ENCODE assay signal across 8 mouse cellular contexts in genomic region chr7:5053456-5054179, GRCm38 (mm10). TPM values are rescaled to one million over a fixed set of nuclear protein-coding genes. Genes with fewer than 3 reads are reported as not detected.
DNase-seq lines count a peak whose midpoint lies in the region; ATAC-seq lines count a peak whose summit lies in the region.
"Had no signal": no experiment of that assay in that cellular context is flagged by ENCODE, and none has a peak within 500 bp of the region (broad histone marks: within the 10 kb centered on the region; RNA-seq: fewer than 3 reads in every experiment).

No protein-coding gene starts in this region.

- H3K27ac ChIP-seq in forebrain, embryonic 16.5 days (ENCODE audit: low read length): no peak overlapping the region
- no peak overlapping the region for H3K27ac ChIP-seq in midbrain, embryonic 10.5 days (replicated peaks)

- H3K9ac ChIP-seq in forebrain, embryonic 16.5 days (replicated peaks; ENCODE audit: low read depth, low read length): peak overlapping the region; percentile 80

- ATAC-seq in forebrain, embryonic 16.5 days: no peak

- H3K4me1 ChIP-seq in forebrain, embryonic 16.5 days (replicated peaks; ENCODE audit: control insufficient read depth, insufficient read depth, low read length): peaks cover 52% of the 10 kb centered on the region
- H3K4me1 ChIP-seq in midbrain, embryonic 10.5 days: peaks cover 56% of the 10 kb centered on the region

- no peaks in the 10 kb centered on the region for H3K36me3 ChIP-seq in forebrain, embryonic 16.5 days (ENCODE audit: control insufficient read depth, insufficient read depth)
- H3K36me3 ChIP-seq in midbrain, embryonic 10.5 days: no peaks in the 10 kb centered on the region

- H3K9me3 ChIP-seq in forebrain, embryonic 16.5 days (ENCODE audit: control insufficient read depth, low read length): no peaks in the 10 kb centered on the region
- no peaks in the 10 kb centered on the region for H3K9me3 ChIP-seq in midbrain, embryonic 10.5 days (replicated peaks)

- H3K4me2 ChIP-seq in forebrain, embryonic 16.5 days (ENCODE audit: low read length): peak overlapping the region; percentile 94

- WGBS in forebrain, embryonic 16.5 days: 11% methylated on average over 32 of the region's 32 CpGs
- 8% methylated on average over 32 of the region's 32 CpGs for WGBS in midbrain, embryonic 10.5 days

- DNase-seq in layer of hippocampus, postnatal 25 days (ENCODE audit: extremely low spot score in 1 of 2, low spot score in 1 of 2): peak; percentile 56
- no peak for DNase-seq in layer of hippocampus, adult 11-12 months (ENCODE audit: low spot score)
- DNase-seq in cerebellum, postnatal 25 days: peak; percentile 58 to 60
- DNase-seq in midbrain, embryonic 10.5 days (ENCODE audit: low spot score): peak; percentile 45
- no peak for DNase-seq in natural killer cell, adult 2 months (ENCODE audit: low spot score in 2 of 2)
- DNase-seq in T-cell, adult 2 months (ENCODE audit: low spot score): no peak

- H3K27me3 ChIP-seq in forebrain, embryonic 16.5 days (replicated peaks; ENCODE audit: control insufficient read depth, insufficient read depth, low read length): peaks cover 48% of the 10 kb centered on the region
- peaks cover 80% of the 10 kb centered on the region for H3K27me3 ChIP-seq in midbrain, embryonic 10.5 days (ENCODE audit: low read depth, poor library complexity, severe bottlenecking)

- peak overlapping the region; percentile 67 for H3K4me3 ChIP-seq in forebrain, embryonic 16.5 days (replicated peaks; ENCODE audit: low read length)
- peak overlapping the region; percentile 88 for H3K4me3 ChIP-seq in midbrain, embryonic 10.5 days
- H3K4me3 ChIP-seq: myocyte had no signal

RNA-seq across cellular contexts. Expression of gene Zfp580, which starts 2.3 kb away (rescaled TPM):
- total RNA-seq in layer of hippocampus, postnatal 25 days (2021): 10 to 100 TPM; 43.1 to 44.0 TPM
- polyA plus RNA-seq in forebrain, embryonic 16.5 days (2015; fragmentation: Nextera tagmentation; extraction: Ambion mirVana): 52.7 and 62.4 TPM in 2 replicates
- polyA plus RNA-seq in midbrain, embryonic 10.5 days (2016; fragmentation: Nextera tagmentation; extraction: Ambion mirVana): 41.2 and 51.2 TPM in 2 replicates

RNA-seq across cellular contexts. Expression of gene U2af2, which starts 8.3 kb away (rescaled TPM):
- total RNA-seq in layer of hippocampus, postnatal 25 days (2021): 100 to 1,000 TPM; 170 to 180 TPM
- polyA plus RNA-seq in forebrain, embryonic 16.5 days (2015; fragmentation: Nextera tagmentation; extraction: Ambion mirVana): 125 and 128 TPM in 2 replicates
- 176 and 180 TPM in 2 replicates for polyA plus RNA-seq in midbrain, embryonic 10.5 days (2016; fragmentation: Nextera tagmentation; extraction: Ambion mirVana)

RNA-seq across cellular contexts. Expression of gene Zfp784, which starts 15.4 kb away (rescaled TPM):
- total RNA-seq in layer of hippocampus, postnatal 25 days (2021): 1 to 10 TPM; 5.1 to 6.5 TPM
- polyA plus RNA-seq in forebrain, embryonic 16.5 days (2015; fragmentation: Nextera tagmentation; extraction: Ambion mirVana): 8.0 and 9.5 TPM in 2 replicates
- polyA plus RNA-seq in midbrain, embryonic 10.5 days (2016; fragmentation: Nextera tagmentation; extraction: Ambion mirVana): 2.8 and 4.2 TPM in 2 replicates

RNA-seq across cellular contexts. Expression of gene 4632433K11Rik, which starts 19.7 kb away (rescaled TPM):
- not detected for total RNA-seq in layer of hippocampus, postnatal 25 days (2021)
- not detected in 2 replicates for polyA plus RNA-seq in forebrain, embryonic 16.5 days (2015; fragmentation: Nextera tagmentation; extraction: Ambion mirVana)
- not detected in 2 replicates for polyA plus RNA-seq in midbrain, embryonic 10.5 days (2016; fragmentation: Nextera tagmentation; extraction: Ambion mirVana)
- polyA plus RNA-seq: myocyte had no signal

RNA-seq across cellular contexts. Expression of gene Epn1, which starts 26.4 kb away (rescaled TPM):
- 100 to 1,000 TPM; 520 to 560 TPM for total RNA-seq in layer of hippocampus, postnatal 25 days (2021)
- 97.9 and 104 TPM in 2 replicates for polyA plus RNA-seq in forebrain, embryonic 16.5 days (2015; fragmentation: Nextera tagmentation; extraction: Ambion mirVana)
- 56.1 and 60.7 TPM in 2 replicates for polyA plus RNA-seq in midbrain, embryonic 10.5 days (2016; fragmentation: Nextera tagmentation; extraction: Ambion mirVana)

Comparison
In these comparisons a context has a peak if more than half of its experiments do, and no peak if none do; other contexts are left out.
1. DNase-seq: peak in layer of hippocampus, postnatal 25 days (2 of 2), cerebellum, postnatal 25 days (2 of 2) and midbrain, embryonic 10.5 days (single experiment); none in layer of hippocampus, adult 11-12 months (single experiment), natural killer cell, adult 2 months (0 of 2) and T-cell, adult 2 months (single experiment).